Mouse (Mus musculus) myocyte (in vitro differentiated cells): ENCODE data around the gene Eci2. TPM values are rescaled to one million over a fixed set of nuclear protein-coding genes. Genes with fewer than 3 reads are reported as not detected.
"Not testable (repeated sequence)": the region's sequence is repeated elsewhere in the genome, so short reads cannot be mapped to it uniquely, and the experiment has no call there.

ENCODE experiments used
- H3K27me3 ChIP-seq: one replicate; pipeline ENCODE4 v1.6.1; 2011; ENCODE audit not compliant: control insufficient read depth, insufficient read depth, insufficient read length
- H3K36me3 ChIP-seq: one replicate; pipeline ENCODE4 v1.6.1; 2011; ENCODE audit not compliant: control insufficient read depth, insufficient read depth
- H3K4me2 ChIP-seq: one replicate; pipeline ENCODE4 v1.6.1; 2011; ENCODE audit warnings: low read depth, control low read depth
- H3K4me3 ChIP-seq: one replicate; pipeline ENCODE4 v1.5.1; 2011; ENCODE audit warnings: mild to moderate bottlenecking, control low read depth, moderate library complexity
- H3K79me2 ChIP-seq: one replicate; pipeline ENCODE4 v1.6.1; 2011; ENCODE audit not compliant: control insufficient read depth, insufficient read depth
- H3ac ChIP-seq: one replicate; pipeline ENCODE4 v1.6.1; 2011; ENCODE audit not compliant: control insufficient read depth, insufficient read length
- CEBPB ChIP-seq: IDR thresholded peaks from 2 replicates; pipeline ENCODE4 v1.6.1; 2011; ENCODE audit warnings: mild to moderate bottlenecking, moderate library complexity; ENCODE audit not compliant: poor library complexity, insufficient read depth, severe bottlenecking
- E2F4 ChIP-seq: IDR thresholded peaks from one replicate; pipeline ENCODE4 v1.6.1; 2011; ENCODE audit warnings: mild to moderate bottlenecking, control low read depth, moderate library complexity; ENCODE audit not compliant: insufficient read depth
- MAX ChIP-seq: IDR thresholded peaks from one replicate; pipeline ENCODE4 v1.6.1; 2011; ENCODE audit warnings: low read depth, mild to moderate bottlenecking, control low read depth
- MYOD1 ChIP-seq, 3 experiments: IDR thresholded peaks; one replicate each; pipeline ENCODE4 v1.6.1; 2011; ENCODE audit warnings: control low read depth in 2 of 3, low read depth in 2 of 3, mild to moderate bottlenecking in 2 of 3, moderate library complexity in 1 of 3; ENCODE audit not compliant: insufficient read length in 2 of 3, control insufficient read depth in 1 of 3
- MYOG ChIP-seq, 3 experiments: IDR thresholded peaks; one replicate each; pipeline ENCODE4 v1.6.1; 2011; ENCODE audit warnings: control low read depth in 2 of 3, low read depth in 2 of 3, mild to moderate bottlenecking in 2 of 3; ENCODE audit not compliant: insufficient read length in 2 of 3, control insufficient read depth in 1 of 3, insufficient read depth in 1 of 3
- POLR2A ChIP-seq: IDR thresholded peaks from one replicate; pipeline ENCODE4 v1.6.1; 2011; ENCODE audit warnings: low read depth, mild to moderate bottlenecking, control low read depth, moderate library complexity; ENCODE audit not compliant: insufficient read length
- POLR2AphosphoS2 ChIP-seq: IDR thresholded peaks from one replicate; pipeline ENCODE4 v1.6.1; 2011; ENCODE audit warnings: low read depth, control low read depth; ENCODE audit not compliant: insufficient read length
- REST ChIP-seq: IDR thresholded peaks from one replicate; pipeline ENCODE4 v1.6.1; 2011; ENCODE audit warnings: mild to moderate bottlenecking, control low read depth, moderate library complexity; ENCODE audit not compliant: insufficient read depth, insufficient read length
- SRF ChIP-seq: IDR thresholded peaks from one replicate; pipeline ENCODE4 v1.6.1; 2011; ENCODE audit warnings: low read depth; ENCODE audit not compliant: control insufficient read depth, insufficient read length
- TCF12 ChIP-seq: IDR thresholded peaks from one replicate; pipeline ENCODE4 v1.6.1; 2011; ENCODE audit warnings: mild to moderate bottlenecking, control low read depth; ENCODE audit not compliant: poor library complexity, insufficient read depth, severe bottlenecking
- TCF3 ChIP-seq: IDR thresholded peaks from one replicate; pipeline ENCODE4 v1.6.1; 2011; ENCODE audit warnings: low read depth, control low read depth; ENCODE audit not compliant: insufficient read length
- polyA plus RNA-seq: library from polyadenylated mRNA; unstranded; fragments of >200 nt; fragmentation: generic; extraction: Trizol; gene quantifications from one replicate; pipeline ENCODE4 v1.2.1, GENCODE M21; 2012; ENCODE audit warnings: missing spikeins

The Eci2 gene
- polyA plus RNA-seq, 1 experiment, result 62.9 TPM

DNA sequence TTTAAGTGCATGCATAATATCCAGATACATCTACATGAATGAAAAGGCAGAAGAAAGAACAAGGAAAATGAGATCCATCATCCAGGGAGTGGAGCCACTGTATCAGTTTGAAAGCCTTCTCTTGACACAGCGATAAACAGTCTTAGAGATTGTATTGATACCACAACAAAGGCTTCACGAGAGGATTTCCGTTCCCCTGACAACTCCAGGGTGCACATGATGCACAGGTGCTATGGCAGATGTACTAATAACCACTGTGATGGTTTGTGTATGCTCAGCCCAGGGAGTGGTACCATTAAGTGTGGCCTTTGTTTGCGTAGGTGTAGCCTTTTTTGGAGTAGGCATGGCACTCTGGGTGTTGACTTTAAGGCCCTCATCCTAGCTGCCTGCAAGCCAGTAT lies 70.0 kb downstream of the Eci2 start:
- Histone ChIP-seq H3K36me3 (no peaks in the 10 kb centered on the region), H3K4me3 (no peak overlapping the region), H3K4me2 (no peak overlapping the region), H3ac (no peak overlapping the region), H3K27me3 (no peaks in the 10 kb centered on the region), H3K79me2 (no peaks in the 10 kb centered on the region)
- no peak for TF ChIP-seq REST
- no peak for TF ChIP-seq MAX
- TF ChIP-seq E2F4, result no peak
- no peak for TF ChIP-seq TCF12
- no peak for TF ChIP-seq POLR2AphosphoS2

DNA sequence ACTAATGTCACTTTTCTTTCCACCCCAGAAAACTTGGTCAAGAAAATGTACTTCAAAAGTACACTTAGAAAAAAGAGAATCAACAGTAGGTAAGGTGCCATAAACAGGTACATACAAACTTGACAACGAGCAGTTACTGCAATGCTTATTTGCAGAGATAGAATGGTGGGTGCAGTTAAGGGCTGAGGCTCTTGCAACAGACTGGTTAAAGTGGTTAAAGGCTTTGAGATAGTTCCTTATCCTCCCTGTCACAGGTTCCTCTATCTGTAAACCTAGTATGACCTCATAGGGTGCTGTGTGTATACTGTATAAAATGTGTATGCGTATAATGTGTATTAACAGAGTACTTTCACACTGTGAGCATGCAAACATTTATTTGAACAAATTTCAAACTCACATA lies 75.5 kb downstream of the Eci2 start:
- H3K4me2 ChIP-seq, H3ac ChIP-seq, H3K27me3 ChIP-seq, H3K36me3 ChIP-seq, H3K79me2 ChIP-seq, H3K4me3 ChIP-seq: not testable (repeated sequence)

DNA sequence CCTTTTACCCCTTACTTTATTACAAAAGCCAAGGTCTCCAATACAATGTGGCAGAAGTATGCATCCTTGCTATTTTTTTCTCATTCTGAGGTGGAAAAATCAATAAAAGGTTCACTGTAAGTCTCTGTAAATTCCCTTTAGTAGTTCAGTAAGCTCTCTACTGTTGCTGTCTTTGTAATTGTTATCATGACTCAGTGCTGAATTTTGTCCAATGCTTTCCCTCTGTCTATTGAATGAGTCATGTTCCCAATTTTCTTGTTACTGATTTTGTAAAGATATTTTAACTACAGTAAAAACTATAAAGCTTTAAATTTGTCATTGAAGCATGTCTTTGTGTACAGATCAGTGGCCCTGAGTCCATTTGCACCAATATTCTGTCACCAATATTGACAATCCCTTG lies 84.5 kb downstream of the Eci2 start:
- Histone ChIP-seq H3K36me3 (no peaks in the 10 kb centered on the region), H3K4me3 (no peak overlapping the region), H3K4me2 (no peak overlapping the region), H3K27me3 (no peaks in the 10 kb centered on the region), H3K79me2 (no peaks in the 10 kb centered on the region), H3ac (no peak overlapping the region)
- TF ChIP-seq MAX (no peak), TCF12 (no peak), POLR2A (no peak)

DNA sequence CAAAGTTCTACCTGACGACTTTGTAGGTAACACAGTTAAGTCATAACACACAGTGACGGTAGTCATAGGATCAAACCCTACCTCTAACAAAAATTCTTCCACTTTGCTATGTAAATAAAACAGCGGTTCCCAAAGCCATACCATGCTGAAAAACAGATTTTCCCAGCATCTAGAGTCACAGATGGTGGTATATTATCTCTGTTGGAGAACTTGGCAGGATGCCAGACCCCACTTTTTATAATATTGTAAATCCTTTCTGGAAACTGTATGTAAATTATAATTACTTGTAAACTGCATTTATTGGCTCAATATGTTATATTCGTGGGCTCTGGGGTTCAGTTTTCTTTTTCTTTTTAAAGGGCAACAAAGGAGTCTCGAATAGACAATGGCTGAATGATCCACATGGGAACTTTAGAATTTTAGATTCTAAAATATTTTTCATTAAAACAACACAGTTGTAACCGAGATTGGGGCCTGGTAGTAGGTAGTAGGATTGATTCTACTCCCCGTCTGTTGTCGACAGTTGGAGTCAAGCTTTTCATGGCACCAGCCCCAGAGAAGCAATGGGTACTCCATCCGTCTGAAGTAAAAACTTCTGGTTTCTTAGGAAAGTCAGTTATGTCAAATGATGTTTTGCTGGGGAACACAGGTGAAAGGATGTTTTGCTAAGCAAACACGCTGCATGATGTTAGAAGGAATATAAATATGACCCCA lies 91.8 kb downstream of the Eci2 start:
- no peak overlapping the region for H3K4me2 ChIP-seq
- H3K4me3 ChIP-seq, result no peak overlapping the region
- H3K36me3 ChIP-seq, result no peaks in the 10 kb centered on the region
- no peak overlapping the region for H3ac ChIP-seq
- TF ChIP-seq TCF3 (no peak), MYOG (IDR thresholded peaks at IDR 0.05; ENCODE audit: control insufficient read depth in 1 of 3, insufficient read depth in 1 of 3, insufficient read length in 2 of 3, low read depth in 2 of 3) (no peak), TCF12 (no peak), SRF (no peak), CEBPB (no peak), E2F4 (no peak), MYOD1 (IDR thresholded peaks at IDR 0.05; ENCODE audit: control insufficient read depth in 1 of 3, insufficient read length in 2 of 3, low read depth in 2 of 3) (no peak), MAX (no peak), POLR2A (no peak)
- peaks cover 13% of the 10 kb centered on the region for H3K27me3 ChIP-seq
- H3K79me2 ChIP-seq, result no peaks in the 10 kb centered on the region

Other genes starting within 250 kb of the Eci2 start
- gene Prpf4b, start 151.8 kb downstream of the Eci2 start, polyA plus RNA-seq, result 8.1 TPM
- gene Fam217a, start 102.8 kb downstream of the Eci2 start, polyA plus RNA-seq, result not detected
- not detected for gene 4933417A18Rik, start 102.7 kb downstream of the Eci2 start, polyA plus RNA-seq
- gene Eci3, start 63.3 kb downstream of the Eci2 start, polyA plus RNA-seq, result not detected